ENCODE assay signal across 8 mouse cellular contexts in genomic region chr13:100650550-100651438, GRCm38 (mm10). TPM values are rescaled to one million over a fixed set of nuclear protein-coding genes. Genes with fewer than 3 reads are reported as not detected.
DNase-seq lines count a peak whose midpoint lies in the region; ATAC-seq and TF ChIP-seq lines count a peak whose summit lies in the region.

Ak6 (plus strand) TSS chr13:100650979.
Rad17 (minus strand) TSS chr13:100651051.

- peak within 1 kb of the TSS; percentile 72 for H3K27ac ChIP-seq in CH12.LX (ENCODE audit: insufficient read depth, low read depth)
- peak within 1 kb of the TSS; percentile 97 for H3K27ac ChIP-seq in forebrain, embryonic 11.5 days (ENCODE audit: low read depth, low read length)
- H3K27ac ChIP-seq in heart, embryonic 16.5 days (ENCODE audit: low read length), result peak within 1 kb of the TSS; percentile 95
- peak within 1 kb of the TSS; percentile 94 for H3K27ac ChIP-seq in liver, embryonic 16.5 days (ENCODE audit: low read length)
- H3K27ac ChIP-seq in neural tube, embryonic 13.5 days (replicated peaks), result peak within 1 kb of the TSS; percentile 97
- peak within 1 kb of the TSS; percentile 81 for H3K27ac ChIP-seq in testis, adult 2 months (ENCODE audit: control insufficient read depth, insufficient read depth, low read depth, low read length)

- H3K27me3 ChIP-seq in CH12.LX (replicated peaks), result no peaks in the 10 kb centered on the region
- no peaks in the 10 kb centered on the region for H3K27me3 ChIP-seq in forebrain, embryonic 11.5 days (ENCODE audit: control insufficient read depth, insufficient read depth, low read length)
- no peaks in the 10 kb centered on the region for H3K27me3 ChIP-seq in heart, embryonic 16.5 days (ENCODE audit: control insufficient read depth, insufficient read depth, low read length)
- H3K27me3 ChIP-seq in liver, embryonic 16.5 days (ENCODE audit: control insufficient read depth, insufficient read depth, low read depth, low read length), result no peaks in the 10 kb centered on the region
- H3K27me3 ChIP-seq in neural tube, embryonic 13.5 days, result no peaks in the 10 kb centered on the region
- no peaks in the 10 kb centered on the region for H3K27me3 ChIP-seq in testis, adult 2 months (ENCODE audit: control insufficient read depth, insufficient read depth, low read length)

- TF ChIP-seq EP300 in CH12.LX (IDR thresholded peaks at IDR 0.05; ENCODE audit: low read length), result no peak

- peak within 1 kb of the TSS; percentile 66 for H3K9ac ChIP-seq in CH12.LX (ENCODE audit: insufficient read depth, low read depth)
- H3K9ac ChIP-seq in forebrain, embryonic 11.5 days (ENCODE audit: low read length), result peak within 1 kb of the TSS; percentile 93
- peak within 1 kb of the TSS; percentile 91 for H3K9ac ChIP-seq in heart, embryonic 16.5 days (ENCODE audit: low read length)
- H3K9ac ChIP-seq in liver, embryonic 16.5 days (ENCODE audit: low read depth, low read length), result peak within 1 kb of the TSS; percentile 83
- peak within 1 kb of the TSS; percentile 94 for H3K9ac ChIP-seq in neural tube, embryonic 13.5 days

- H3K4me3 ChIP-seq in CH12.LX (replicated peaks in 1 of 3; ENCODE audit: low read depth in 2 of 3, low read length in 2 of 3, poor library complexity in 1 of 3), result peak within 1 kb of the TSS; percentile 88 to 92 (median 92)
- peak within 1 kb of the TSS; percentile 93 for H3K4me3 ChIP-seq in forebrain, embryonic 11.5 days (ENCODE audit: low read depth, low read length)
- peak within 1 kb of the TSS; percentile 91 for H3K4me3 ChIP-seq in heart, embryonic 16.5 days (ENCODE audit: low read length)
- peak within 1 kb of the TSS; percentile 99 for H3K4me3 ChIP-seq in liver, embryonic 16.5 days (ENCODE audit: low read depth, low read length)
- H3K4me3 ChIP-seq in neural tube, embryonic 13.5 days, result peak within 1 kb of the TSS; percentile 97
- peak within 1 kb of the TSS; percentile 99 for H3K4me3 ChIP-seq in testis, adult 2 months (ENCODE audit: control insufficient read depth, low read depth, low read length)

- in situ Hi-C loops in CH12.LX (cut with MboI; ENCODE audit: low pct_ligation_motif_present, low pct_unique_long_range_greater_than_20kb, low sequenced_read_pairs), result no loop called here

- H3K79me2 ChIP-seq in CH12.LX (replicated peaks; ENCODE audit: control insufficient read depth, extremely low read depth, insufficient read depth, poor library complexity, severe bottlenecking), result peaks cover 40% of the 10 kb centered on the region

- peak; percentile 98 for ATAC-seq in forebrain, embryonic 11.5 days (replicated peaks; ENCODE audit: low FRiP score)
- ATAC-seq in heart, embryonic 16.5 days (replicated peaks; ENCODE audit: extremely low read depth, insufficient read depth, low FRiP score), result peak; percentile 97
- peak; percentile 97 for ATAC-seq in liver, embryonic 16.5 days (ENCODE audit: low read depth)
- peak; percentile 97 for ATAC-seq in neural tube, embryonic 13.5 days (ENCODE audit: low read depth)

- WGBS in forebrain, embryonic 11.5 days, result under 1% methylated on average over 71 of the region's 73 CpGs
- WGBS in heart, embryonic 16.5 days, result under 1% methylated on average over 73 of the region's 73 CpGs
- WGBS in liver, embryonic 16.5 days (ENCODE audit: insufficient replicate concordance), result under 1% methylated on average over 71 of the region's 73 CpGs
- under 1% methylated on average over 60 of the region's 73 CpGs for WGBS in neural tube, embryonic 13.5 days

- peaks cover 5 to 27% of the 10 kb centered on the region in 2 experiments; a peak in 3 of 4 replicates for H3K4me1 ChIP-seq in CH12.LX (ENCODE audit: control insufficient read depth in 1 of 2, insufficient read depth in 2 of 2)
- peaks cover 4% of the 10 kb centered on the region for H3K4me1 ChIP-seq in forebrain, embryonic 11.5 days (replicated peaks; ENCODE audit: control insufficient read depth, insufficient read depth, low read length)
- peaks cover 16% of the 10 kb centered on the region for H3K4me1 ChIP-seq in heart, embryonic 16.5 days (ENCODE audit: control insufficient read depth, insufficient read depth, low read length)
- peaks cover 7% of the 10 kb centered on the region for H3K4me1 ChIP-seq in liver, embryonic 16.5 days (ENCODE audit: control insufficient read depth, low read depth, low read length)
- H3K4me1 ChIP-seq in neural tube, embryonic 13.5 days (replicated peaks), result peaks cover 12% of the 10 kb centered on the region
- H3K4me1 ChIP-seq in testis, adult 2 months (ENCODE audit: control insufficient read depth, insufficient read depth, low read length), result no peaks in the 10 kb centered on the region; the same call in 1 of the 2 replicates

- H3K9me3 ChIP-seq in CH12.LX (replicated peaks; ENCODE audit: low read length), result no peaks in the 10 kb centered on the region
- no peaks in the 10 kb centered on the region for H3K9me3 ChIP-seq in forebrain, embryonic 11.5 days (ENCODE audit: control insufficient read depth, low read length)
- no peaks in the 10 kb centered on the region for H3K9me3 ChIP-seq in heart, embryonic 16.5 days (replicated peaks; ENCODE audit: control insufficient read depth, low read length)
- H3K9me3 ChIP-seq in liver, embryonic 16.5 days (replicated peaks; ENCODE audit: control insufficient read depth, low read length), result no peaks in the 10 kb centered on the region
- H3K9me3 ChIP-seq in neural tube, embryonic 13.5 days, result no peaks in the 10 kb centered on the region

- TF ChIP-seq POLR2A in CH12.LX (IDR thresholded peaks at IDR 0.05; ENCODE audit: low read depth, low read length), result peak; percentile 85
- peak; percentile 67 for TF ChIP-seq POLR2A in testis, adult 2 months (IDR thresholded peaks at IDR 0.05; ENCODE audit: control insufficient read depth, low read depth, low read length)

- TF ChIP-seq RAD21 in CH12.LX (IDR thresholded peaks at IDR 0.05; ENCODE audit: low read depth, low read length), result no peak

- H3K4me2 ChIP-seq in CH12.LX (ENCODE audit: insufficient read depth, low read depth, poor library complexity, severe bottlenecking), result peak within 1 kb of the TSS; percentile 85
- H3K4me2 ChIP-seq in forebrain, embryonic 11.5 days (ENCODE audit: low read depth, low read length, severe bottlenecking), result peak within 1 kb of the TSS; percentile 85
- H3K4me2 ChIP-seq in heart, embryonic 16.5 days (ENCODE audit: low read depth, low read length), result peak within 1 kb of the TSS; percentile 88
- H3K4me2 ChIP-seq in liver, embryonic 16.5 days (ENCODE audit: low read depth, low read length), result peak within 1 kb of the TSS; percentile 89
- H3K4me2 ChIP-seq in neural tube, embryonic 13.5 days, result peak within 1 kb of the TSS; percentile 93

- 0 out of 4 replicates have a peak, but pooled peaks of 1 of the 2 experiments have one; percentile 0 for TF ChIP-seq CTCF in CH12.LX (conservative IDR thresholded peaks at IDR 0.05 in 1 of 2, IDR thresholded peaks at IDR 0.05 in 1 of 2; ENCODE audit: low read depth in 2 of 2, low read length in 2 of 2)
- TF ChIP-seq CTCF in testis, adult 2 months (IDR thresholded peaks at IDR 0.05; ENCODE audit: control insufficient read depth, insufficient read depth, insufficient replicate concordance, low read depth, low read length), result no peak

- H3K36me3 ChIP-seq in CH12.LX (replicated peaks in 1 of 2; ENCODE audit: control insufficient read depth in 1 of 2, insufficient read depth in 1 of 2, low read length in 1 of 2), result peaks cover 17 to 34% of the 10 kb centered on the region in 2 experiments
- H3K36me3 ChIP-seq in forebrain, embryonic 11.5 days (ENCODE audit: control insufficient read depth, insufficient read depth, low read length), result no peaks in the 10 kb centered on the region; the same call in 1 of the 2 replicates
- peaks cover 12% of the 10 kb centered on the region; the same call in 1 of the 2 replicates for H3K36me3 ChIP-seq in heart, embryonic 16.5 days (ENCODE audit: control insufficient read depth, insufficient read depth)
- H3K36me3 ChIP-seq in liver, embryonic 16.5 days (ENCODE audit: control insufficient read depth, insufficient read depth), result peaks cover 7% of the 10 kb centered on the region; the same call in 1 of the 2 replicates
- H3K36me3 ChIP-seq in neural tube, embryonic 13.5 days, result peaks cover 24% of the 10 kb centered on the region
- peaks cover 1% of the 10 kb centered on the region for H3K36me3 ChIP-seq in testis, adult 2 months (ENCODE audit: control insufficient read depth, insufficient read depth, low read length)

- peak; percentile 88 for DNase-seq in CH12.LX (ENCODE audit: extremely low read depth)
- DNase-seq in c-Kit-positive CD71-positive TER-119-negative erythroid progenitor cells, embryonic 14.5 days (ENCODE audit: low read depth), result peak; percentile 88
- peak; percentile 96 for DNase-seq in forebrain, embryonic 11.5 days (ENCODE audit: low spot score)
- peak; percentile 97 to 98 for DNase-seq in kidney, postnatal 4 days

- dilution Hi-C loops in CH12.LX (cut with MboI; ENCODE audit: extremely low pct_ligation_motif_present, extremely low pct_unique_long_range_greater_than_20kb, low sequenced_read_pairs), result no loop called here

TF ChIP-seq in CH12.LX, 34 proteins besides CTCF, POLR2A, EP300 and RAD21 (continues in another document):
- TF ChIP-seq KAT2A (IDR thresholded peaks at IDR 0.05; ENCODE audit: insufficient replicate concordance, low read length) (peak; percentile 92; the same call in 1 of the 2 replicates), HCFC1 (IDR thresholded peaks at IDR 0.05; ENCODE audit: low read depth, low read length) (peak; percentile 93), NRF1 (IDR thresholded peaks at IDR 0.05; ENCODE audit: low read depth, low read length) (no peak; the same call in 1 of the 2 replicates), MXI1 (IDR thresholded peaks at IDR 0.05; ENCODE audit: low read depth, low read length) (no peak; the same call in 1 of the 2 replicates)

RNA-seq across cellular contexts. Expression of gene Ak6, which starts in this region (rescaled TPM):
- total RNA-seq in CH12.LX (2012; rRNA removed) (179 and 210 TPM in 2 replicates), CH12.LX (2014; rRNA removed) (476 and 500 TPM in 2 replicates)
- polyA plus RNA-seq in CH12.LX (2012; ENCODE audit: insufficient read length, low read depth), result 238 and 246 TPM in 2 replicates
- 344 and 354 TPM in 2 replicates for polyA plus RNA-seq in forebrain, embryonic 11.5 days (2014; fragmentation: Nextera tagmentation; extraction: Ambion mirVana)
- polyA plus RNA-seq in heart, embryonic 16.5 days (2015; fragmentation: Nextera tagmentation; extraction: Ambion mirVana), result 228 and 262 TPM in 2 replicates
- 121 and 134 TPM in 2 replicates for polyA plus RNA-seq in liver, embryonic 16.5 days (2015; fragmentation: Nextera tagmentation; extraction: Ambion mirVana)
- 332 and 337 TPM in 2 replicates for polyA plus RNA-seq in neural tube, embryonic 13.5 days (2015; fragmentation: Nextera tagmentation; extraction: Ambion mirVana)
- 203 and 359 TPM in 2 replicates for polyA plus RNA-seq in testis, adult 2 months (2012; rRNA removed)

RNA-seq across cellular contexts. Expression of gene Rad17, which starts in this region (rescaled TPM):
- total RNA-seq in CH12.LX (2012; rRNA removed) (19.8 and 23.9 TPM in 2 replicates), CH12.LX (2014; rRNA removed) (47.8 and 54.4 TPM in 2 replicates)
- 19.8 and 22.3 TPM in 2 replicates for polyA plus RNA-seq in CH12.LX (2012; ENCODE audit: insufficient read length, low read depth)
- polyA plus RNA-seq in forebrain, embryonic 11.5 days (2014; fragmentation: Nextera tagmentation; extraction: Ambion mirVana), result 24.9 and 26.4 TPM in 2 replicates
- 20.6 and 23.2 TPM in 2 replicates for polyA plus RNA-seq in heart, embryonic 16.5 days (2015; fragmentation: Nextera tagmentation; extraction: Ambion mirVana)
- 11.4 and 12.5 TPM in 2 replicates for polyA plus RNA-seq in liver, embryonic 16.5 days (2015; fragmentation: Nextera tagmentation; extraction: Ambion mirVana)
- polyA plus RNA-seq in neural tube, embryonic 13.5 days (2015; fragmentation: Nextera tagmentation; extraction: Ambion mirVana), result 18.5 and 19.6 TPM in 2 replicates
- polyA plus RNA-seq in testis, adult 2 months (2012; rRNA removed), result 12.3 and 12.7 TPM in 2 replicates

Comparison
In these comparisons a context has a peak if more than half of its experiments do, and no peak if none do; other contexts are left out.
1. Peak in every context shown above with its lines: DNase-seq, ATAC-seq, H3K4me3 ChIP-seq and H3K27ac ChIP-seq.